ENCODE assay signal across 26 mouse cellular contexts in genomic region chr2:174033257-174033800, GRCm38 (mm10). TPM values are rescaled to one million over a fixed set of nuclear protein-coding genes. Genes with fewer than 3 reads are reported as not detected.
DNase-seq lines count a peak whose midpoint lies in the region; ATAC-seq and TF ChIP-seq lines count a peak whose summit lies in the region.
"Had no signal": no experiment of that assay in that cellular context is flagged by ENCODE, and none has a peak within 500 bp of the region (broad histone marks: within the 10 kb centered on the region; RNA-seq: fewer than 3 reads in every experiment).

No protein-coding gene starts in this region.

- no peak for TF ChIP-seq EP300 in stomach, postnatal 0 days (optimal IDR thresholded peaks at IDR 0.05)

- H3K9me3 ChIP-seq in forebrain, embryonic 11.5 days (ENCODE audit: control insufficient read depth, low read length) = no peaks in the 10 kb centered on the region
- H3K9me3 ChIP-seq in forebrain, embryonic 12.5 days = no peaks in the 10 kb centered on the region
- no peaks in the 10 kb centered on the region for H3K9me3 ChIP-seq in hindbrain, postnatal 0 days (ENCODE audit: low read length)
- no peaks in the 10 kb centered on the region for H3K9me3 ChIP-seq in hindbrain, embryonic 12.5 days (replicated peaks)
- no peaks in the 10 kb centered on the region for H3K9me3 ChIP-seq in stomach, postnatal 0 days (ENCODE audit: control insufficient read depth, low read length)
- H3K9me3 ChIP-seq: embryonic facial prominence, embryonic 12.5 days; forebrain, embryonic 15.5 days; limb, embryonic 13.5 days; liver, embryonic 13.5 days; neural tube, embryonic 12.5 days had no signal

- ATAC-seq in forebrain, embryonic 11.5 days (replicated peaks; ENCODE audit: low FRiP score) = no peak
- no peak for ATAC-seq in forebrain, embryonic 12.5 days (ENCODE audit: low FRiP score)
- peak; percentile 29; the same call in 1 of the 2 replicates for ATAC-seq in hindbrain, postnatal 0 days
- no peak for ATAC-seq in hindbrain, embryonic 12.5 days (ENCODE audit: low FRiP score)
- ATAC-seq in stomach, postnatal 0 days (ENCODE audit: low FRiP score, low TSS enrichment) = no peak
- ATAC-seq: forebrain, embryonic 15.5 days; inflammation-experienced regulatory T-cells, adult 6 months had no signal

- WGBS in forebrain, embryonic 11.5 days = 80% methylated on average over 9 of the region's 9 CpGs
- 74% methylated on average over 9 of the region's 9 CpGs for WGBS in forebrain, embryonic 12.5 days
- 52% methylated on average over 9 of the region's 9 CpGs for WGBS in hindbrain, postnatal 0 days
- WGBS in hindbrain, embryonic 12.5 days = 67% methylated on average over 9 of the region's 9 CpGs
- 84% methylated on average over 9 of the region's 9 CpGs for WGBS in stomach, postnatal 0 days

- no peaks in the 10 kb centered on the region for H3K27me3 ChIP-seq in forebrain, embryonic 11.5 days (ENCODE audit: control insufficient read depth, insufficient read depth, low read length)
- H3K27me3 ChIP-seq in forebrain, embryonic 12.5 days = no peaks in the 10 kb centered on the region
- no peaks in the 10 kb centered on the region for H3K27me3 ChIP-seq in hindbrain, postnatal 0 days (ENCODE audit: insufficient read depth, low read length)
- no peaks in the 10 kb centered on the region for H3K27me3 ChIP-seq in hindbrain, embryonic 12.5 days
- no peaks in the 10 kb centered on the region for H3K27me3 ChIP-seq in stomach, postnatal 0 days (ENCODE audit: control insufficient read depth, insufficient read depth, low read length)
- H3K27me3 ChIP-seq: embryonic facial prominence, embryonic 12.5 days; forebrain, embryonic 15.5 days; limb, embryonic 13.5 days; liver, embryonic 13.5 days; neural tube, embryonic 12.5 days had no signal

- no peak overlapping the region for H3K4me3 ChIP-seq in forebrain, embryonic 11.5 days (ENCODE audit: low read depth, low read length)
- H3K4me3 ChIP-seq in forebrain, embryonic 12.5 days (replicated peaks) = no peak overlapping the region
- H3K4me3 ChIP-seq in hindbrain, postnatal 0 days (ENCODE audit: low read length) = no peak overlapping the region
- H3K4me3 ChIP-seq in hindbrain, embryonic 12.5 days = no peak overlapping the region
- no peak overlapping the region for H3K4me3 ChIP-seq in stomach, postnatal 0 days (ENCODE audit: low read depth, low read length)
- H3K4me3 ChIP-seq: embryonic facial prominence, embryonic 12.5 days; forebrain, embryonic 15.5 days; heart, adult 2 months; limb, embryonic 13.5 days; liver, embryonic 13.5 days; neural tube, embryonic 12.5 days had no signal

- H3K4me1 ChIP-seq in forebrain, embryonic 11.5 days (replicated peaks; ENCODE audit: control insufficient read depth, insufficient read depth, low read length) = no peaks in the 10 kb centered on the region
- H3K4me1 ChIP-seq in forebrain, embryonic 12.5 days = no peaks in the 10 kb centered on the region; the same call in 1 of the 2 replicates
- no peaks in the 10 kb centered on the region for H3K4me1 ChIP-seq in hindbrain, postnatal 0 days (ENCODE audit: insufficient read depth, low read length)
- H3K4me1 ChIP-seq in hindbrain, embryonic 12.5 days = no peaks in the 10 kb centered on the region
- H3K4me1 ChIP-seq in stomach, postnatal 0 days (replicated peaks; ENCODE audit: control insufficient read depth, insufficient read depth) = no peaks in the 10 kb centered on the region
- H3K4me1 ChIP-seq: embryonic facial prominence, embryonic 12.5 days; forebrain, embryonic 15.5 days; limb, embryonic 13.5 days; liver, embryonic 13.5 days; neural tube, embryonic 12.5 days had no signal

- peak; percentile 10 for DNase-seq in forebrain, embryonic 11.5 days (ENCODE audit: low spot score)
- peak; percentile 17 for DNase-seq in hindbrain, postnatal 0 days (ENCODE audit: low spot score)
- DNase-seq in testis, postnatal 10 days (ENCODE audit: low spot score) = peak; percentile 19
- DNase-seq in testis, postnatal 14 days (ENCODE audit: low spot score) = no peak
- DNase-seq in stomach, postnatal 0 days (ENCODE audit: low spot score) = peak; percentile 4
- DNase-seq in urinary bladder, postnatal 36 days (ENCODE audit: low spot score in 2 of 2) = no peak
- DNase-seq: adrenal gland, postnatal 36 days; cerebellum, adult 18-20 months; cerebellum, postnatal 25 days; gastrocnemius, postnatal 25 days; heart, adult 2 months; heart, postnatal 4 days; kidney, adult 9 months; kidney, postnatal 4 days; liver, embryonic 13.5 days; lung, embryonic 14.5 days; lung, postnatal 36 days; right cerebral cortex, postnatal 14 days; thymus, postnatal 14 days had no signal

- H3K27ac ChIP-seq in forebrain, embryonic 11.5 days (ENCODE audit: low read depth, low read length) = no peak overlapping the region
- H3K27ac ChIP-seq in forebrain, embryonic 12.5 days = no peak overlapping the region
- H3K27ac ChIP-seq in hindbrain, postnatal 0 days = no peak overlapping the region
- H3K27ac ChIP-seq in hindbrain, embryonic 12.5 days = no peak overlapping the region
- no peak overlapping the region for H3K27ac ChIP-seq in stomach, postnatal 0 days (replicated peaks)
- H3K27ac ChIP-seq: embryonic facial prominence, embryonic 12.5 days; forebrain, embryonic 15.5 days; heart, adult 2 months; limb, embryonic 13.5 days; liver, embryonic 13.5 days; neural tube, embryonic 12.5 days had no signal

- no peak overlapping the region for H3K9ac ChIP-seq in forebrain, embryonic 11.5 days (ENCODE audit: low read length)
- no peak overlapping the region for H3K9ac ChIP-seq in forebrain, embryonic 12.5 days
- no peak overlapping the region for H3K9ac ChIP-seq in hindbrain, postnatal 0 days (replicated peaks; ENCODE audit: low read length)
- H3K9ac ChIP-seq in hindbrain, embryonic 12.5 days = no peak overlapping the region
- H3K9ac ChIP-seq in stomach, postnatal 0 days (ENCODE audit: low read length) = no peak overlapping the region
- H3K9ac ChIP-seq: embryonic facial prominence, embryonic 12.5 days; forebrain, embryonic 15.5 days; limb, embryonic 13.5 days; liver, embryonic 13.5 days; lung, embryonic 14.5 days; neural tube, embryonic 12.5 days had no signal

- TF ChIP-seq CTCF in hindbrain, postnatal 0 days (IDR thresholded peaks at IDR 0.05; ENCODE audit: low read depth) = no peak
- TF ChIP-seq CTCF in stomach, postnatal 0 days (IDR thresholded peaks at IDR 0.05; ENCODE audit: low read depth) = no peak

- H3K36me3 ChIP-seq in forebrain, embryonic 11.5 days (ENCODE audit: control insufficient read depth, insufficient read depth, low read length) = no peaks in the 10 kb centered on the region
- H3K36me3 ChIP-seq in forebrain, embryonic 12.5 days (replicated peaks) = no peaks in the 10 kb centered on the region
- H3K36me3 ChIP-seq in hindbrain, postnatal 0 days (ENCODE audit: insufficient read depth, low read length) = no peaks in the 10 kb centered on the region
- no peaks in the 10 kb centered on the region for H3K36me3 ChIP-seq in hindbrain, embryonic 12.5 days
- no peaks in the 10 kb centered on the region for H3K36me3 ChIP-seq in stomach, postnatal 0 days (ENCODE audit: control insufficient read depth, insufficient read depth, low read length)
- H3K36me3 ChIP-seq: embryonic facial prominence, embryonic 12.5 days; forebrain, embryonic 15.5 days; limb, embryonic 13.5 days; liver, embryonic 13.5 days; neural tube, embryonic 12.5 days had no signal

- H3K4me2 ChIP-seq in forebrain, embryonic 11.5 days (ENCODE audit: low read depth, low read length, severe bottlenecking) = no peak overlapping the region
- no peak overlapping the region for H3K4me2 ChIP-seq in forebrain, embryonic 12.5 days
- H3K4me2 ChIP-seq in hindbrain, postnatal 0 days (ENCODE audit: low read depth, low read length) = no peak overlapping the region
- H3K4me2 ChIP-seq in hindbrain, embryonic 12.5 days (replicated peaks) = no peak overlapping the region
- H3K4me2 ChIP-seq in stomach, postnatal 0 days (replicated peaks; ENCODE audit: low read depth) = no peak overlapping the region
- H3K4me2 ChIP-seq: embryonic facial prominence, embryonic 12.5 days; forebrain, embryonic 15.5 days; limb, embryonic 13.5 days; liver, embryonic 13.5 days; lung, embryonic 14.5 days; neural tube, embryonic 12.5 days had no signal

RNA-seq across cellular contexts. Expression of gene Stx16, which starts 42.8 kb away (rescaled TPM):
- 9.4 and 10.7 TPM in 2 replicates for polyA plus RNA-seq in forebrain, embryonic 11.5 days (2014; fragmentation: Nextera tagmentation; extraction: Ambion mirVana)
- 15.1 and 15.3 TPM in 2 replicates for polyA plus RNA-seq in forebrain, embryonic 12.5 days (2016; fragmentation: Nextera tagmentation; extraction: Ambion mirVana)
- 23.5 and 30.5 TPM in 2 replicates for total RNA-seq in hindbrain, postnatal 0 days (2014; rRNA removed)
- 7.9 and 8.6 TPM in 2 replicates for polyA plus RNA-seq in hindbrain, postnatal 0 days (2015; fragmentation: Nextera tagmentation; extraction: Ambion mirVana)
- polyA plus RNA-seq in hindbrain, embryonic 12.5 days (2016; fragmentation: Nextera tagmentation; extraction: Ambion mirVana) = 12.8 and 13.5 TPM in 2 replicates
- 3.6 and 4.1 TPM in 2 replicates for polyA plus RNA-seq in stomach, postnatal 0 days (2015; fragmentation: Nextera tagmentation; extraction: Ambion mirVana)

Comparison
In these comparisons a context has a peak if more than half of its experiments do, and no peak if none do; other contexts are left out.
1. DNase-seq: peak in forebrain, embryonic 11.5 days (single experiment), hindbrain, postnatal 0 days (single experiment), testis, postnatal 10 days (single experiment) and stomach, postnatal 0 days (single experiment); none in testis, postnatal 14 days (single experiment) and urinary bladder, postnatal 36 days (0 of 2).